Mouse (Mus musculus) lung, adult 2 months (tissue): ENCODE measurements at regions not wholly inside any gene's neighbourhood (a gene's known extent, or its start where the extent isn't known, plus 50 kb on each side); places are given as distances from the start of the nearest gene placed in this dataset.

ENCODE experiments used
- DNase-seq: peaks from one replicate; pipeline ENCODE4 v3.0.0; 2022
- H3K4me1 ChIP-seq: fragments of 200-500 bp; 2 replicates; pipeline ENCODE4 v1.6.1; 2011; ENCODE audit warnings: low read length; ENCODE audit not compliant: control insufficient read depth, insufficient read depth
- H3K4me3 ChIP-seq: fragments of 200-500 bp; replicated peaks from 2 replicates; pipeline ENCODE3; 2011; ENCODE audit warnings: low read depth, mild to moderate bottlenecking, control low read depth, low read length; ENCODE audit errors: extremely low read depth
- CTCF ChIP-seq: fragments of 200-500 bp; IDR thresholded peaks from 2 replicates; pipeline ENCODE4 v1.5.1; 2011; ENCODE audit warnings: mild to moderate bottlenecking, low read length, control low read depth; ENCODE audit not compliant: insufficient read depth
- POLR2A ChIP-seq: fragments of 200-500 bp; IDR thresholded peaks from 2 replicates; pipeline ENCODE4 v1.6.1; 2011; ENCODE audit warnings: low read depth, mild to moderate bottlenecking, control low read depth, low read length, borderline replicate concordance; ENCODE audit errors: extremely low read depth
- WGBS: fragments of 180-500 bp; shearing (Covaris S2); methylation state at CpG from one replicate; pipeline ENCODE4 v1.1.7; 2018; 5-methylcytosine and 5-hydroxymethylcytosine counted together

- TF ChIP-seq POLR2A = no peak
- no peak for TF ChIP-seq CTCF
- H3K4me3 ChIP-seq = no peak overlapping the region
- WGBS = 88% methylated on average over 1 of the region's 1 CpGs
- no peaks in the 10 kb centered on the region for H3K4me1 ChIP-seq
- DNase-seq = no peak
These were observed 494.3 kb upstream of the Mon1b start for GRCm38 (mm10) chr8:113141131-113141530.

GRCm38 (mm10) chr8:113176591-113176990, 458.8 kb upstream of the Mon1b start:
- Histone ChIP-seq H3K4me1 (no peaks in the 10 kb centered on the region), H3K4me3 (no peak overlapping the region)
- WGBS = 86% methylated on average over 1 of the region's 1 CpGs
- no peak for TF ChIP-seq POLR2A
- TF ChIP-seq CTCF = no peak
- no peak for DNase-seq

- H3K4me3 ChIP-seq = no peak overlapping the region
- TF ChIP-seq POLR2A (no peak), CTCF (no peak)
- no peaks in the 10 kb centered on the region for H3K4me1 ChIP-seq
- DNase-seq = no peak
- 8% methylated on average over 2 of the region's 2 CpGs for WGBS
These were observed 452.2 kb upstream of the Mon1b start for GRCm38 (mm10) chr8:113183186-113183585.

- 86% methylated on average over 1 of the region's 1 CpGs for WGBS
- no peak for TF ChIP-seq POLR2A
- no peak for TF ChIP-seq CTCF
- no peak overlapping the region for H3K4me3 ChIP-seq
- no peak for DNase-seq
- H3K4me1 ChIP-seq = no peaks in the 10 kb centered on the region
These were observed 444.9 kb upstream of the Mon1b start for GRCm38 (mm10) chr8:113190537-113190936.

- WGBS = 70% methylated on average over 3 of the region's 3 CpGs
- Histone ChIP-seq H3K4me1 (no peaks in the 10 kb centered on the region), H3K4me3 (no peak overlapping the region)
- TF ChIP-seq POLR2A (no peak), CTCF (no peak)
- DNase-seq = no peak
These were observed 443.9 kb upstream of the Mon1b start for GRCm38 (mm10) chr8:113191537-113191936.
